Comparison of ENCODE assay signal across 10 mouse cellular contexts in the genomic region with DNA sequence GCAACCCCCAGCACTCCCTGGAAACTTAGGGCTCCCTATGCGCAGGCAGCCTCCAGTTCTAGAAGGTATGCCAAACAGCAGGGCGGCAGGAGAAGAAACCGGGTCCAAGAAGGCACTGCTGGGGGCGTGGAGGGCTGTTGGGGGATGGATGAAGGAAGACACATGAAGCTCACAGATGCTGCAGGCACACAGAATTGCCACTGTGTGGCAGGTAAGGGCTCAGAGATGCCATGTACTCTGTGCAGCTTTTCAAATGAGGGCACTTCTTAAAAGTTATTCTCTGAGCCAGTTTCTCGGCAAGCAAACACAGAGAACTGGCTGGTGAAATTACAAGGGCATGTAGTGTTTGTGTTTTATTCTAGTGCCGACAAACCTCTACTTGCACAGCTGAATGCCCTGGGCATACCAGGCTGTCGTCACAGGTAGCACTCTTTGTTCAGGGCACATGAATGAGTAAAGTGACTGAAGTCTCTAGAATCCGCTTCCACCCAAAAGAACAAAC.
A peak's percentile ranks its signal among the peaks of the same experiment; 100 is the strongest.
DNase-seq lines count a peak whose midpoint lies in the region; ATAC-seq and TF ChIP-seq lines count a peak whose summit lies in the region.
"Had no signal": no experiment of that assay in that cellular context is flagged by ENCODE, and none has a peak within 500 bp of the region (broad histone marks: within the 10 kb centered on the region; RNA-seq: fewer than 3 reads in every experiment).

No protein-coding gene starts in this region.

- no peak overlapping the region for H3K4me3 ChIP-seq in hindbrain, embryonic 15.5 days
- no peak overlapping the region for H3K4me3 ChIP-seq in hindbrain, embryonic 14.5 days (replicated peaks; ENCODE audit: low read length)

- H3K9ac ChIP-seq in hindbrain, embryonic 15.5 days: no peak overlapping the region
- H3K9ac ChIP-seq in hindbrain, embryonic 14.5 days: no peak overlapping the region

- no peak overlapping the region for H3K27ac ChIP-seq in hindbrain, embryonic 15.5 days (replicated peaks)
- no peak overlapping the region for H3K27ac ChIP-seq in hindbrain, embryonic 14.5 days

- 0 out of 2 replicates have a peak, but pooled peaks cover 2% of the 10 kb centered on the region for H3K27me3 ChIP-seq in hindbrain, embryonic 15.5 days
- H3K27me3 ChIP-seq in hindbrain, embryonic 14.5 days (ENCODE audit: control insufficient read depth, insufficient read depth, low read length): no peaks in the 10 kb centered on the region

- H3K36me3 ChIP-seq in hindbrain, embryonic 15.5 days: no peaks in the 10 kb centered on the region
- no peaks in the 10 kb centered on the region for H3K36me3 ChIP-seq in hindbrain, embryonic 14.5 days (replicated peaks; ENCODE audit: control insufficient read depth, insufficient read depth)

- peak; percentile 34; the same call in 1 of the 2 replicates for ATAC-seq in hindbrain, embryonic 15.5 days (ENCODE audit: low FRiP score, low read depth)
- ATAC-seq in hindbrain, embryonic 14.5 days (ENCODE audit: low FRiP score): no peak

- no peak for DNase-seq in hindbrain, embryonic 14.5 days (ENCODE audit: low spot score)
- DNase-seq in CD4-positive helper T cell, adult 2 months (ENCODE audit: low read depth, low spot score): peak; percentile 21
- DNase-seq in brain, embryonic 14.5 days (ENCODE audit: low read depth): peak; percentile 62
- DNase-seq in lung, postnatal 36 days: peak; percentile 58
- no peak for DNase-seq in ovary, postnatal 36 days (ENCODE audit: low spot score)
- no peak for DNase-seq in layer of hippocampus, adult 11-12 months (ENCODE audit: low spot score)
- no peak for DNase-seq in adrenal gland, adult 18-20 months (ENCODE audit: low spot score in 2 of 2)
- DNase-seq: cerebellum, adult 9-11 months; gastrocnemius, postnatal 25 days had no signal

- H3K4me1 ChIP-seq in hindbrain, embryonic 15.5 days (replicated peaks): peaks cover 23% of the 10 kb centered on the region
- peaks cover 16% of the 10 kb centered on the region for H3K4me1 ChIP-seq in hindbrain, embryonic 14.5 days (replicated peaks; ENCODE audit: control insufficient read depth, insufficient read depth, low read length)

- no peaks in the 10 kb centered on the region for H3K9me3 ChIP-seq in hindbrain, embryonic 15.5 days
- no peaks in the 10 kb centered on the region for H3K9me3 ChIP-seq in hindbrain, embryonic 14.5 days (ENCODE audit: control insufficient read depth, low read length)

- peak; percentile 34; the same call in 1 of the 2 replicates for TF ChIP-seq CTCF in brain, embryonic 14.5 days (IDR thresholded peaks at IDR 0.05; ENCODE audit: borderline replicate concordance, extremely low read depth, insufficient read depth, insufficient read length)

- 52% methylated on average over 8 of the region's 8 CpGs for WGBS in hindbrain, embryonic 15.5 days
- WGBS in hindbrain, embryonic 14.5 days: 52% methylated on average over 8 of the region's 8 CpGs

- no peak for TF ChIP-seq POLR2A in brain, embryonic 14.5 days (IDR thresholded peaks at IDR 0.05; ENCODE audit: borderline replicate concordance, extremely low read depth, insufficient read depth, insufficient read length, poor library complexity, severe bottlenecking)

- H3K4me2 ChIP-seq in hindbrain, embryonic 15.5 days: peak overlapping the region; percentile 9; the same call in 1 of the 2 replicates
- H3K4me2 ChIP-seq in hindbrain, embryonic 14.5 days (replicated peaks): no peak overlapping the region

Comparison
In these comparisons a context has a peak if more than half of its experiments do, and no peak if none do; other contexts are left out.
1. DNase-seq: peak in CD4-positive helper T cell, adult 2 months (single experiment), brain, embryonic 14.5 days (single experiment) and lung, postnatal 36 days (single experiment); none in hindbrain, embryonic 14.5 days (single experiment), ovary, postnatal 36 days (single experiment), layer of hippocampus, adult 11-12 months (single experiment) and adrenal gland, adult 18-20 months (0 of 2).